Mouse (Mus musculus) CH12.LX (cell line): ENCODE measurements around the gene Agap1. TPM values are rescaled to one million over a fixed set of nuclear protein-coding genes. Genes with fewer than 3 reads are reported as not detected.

Source experiments
- DNase-seq: peaks from one replicate; pipeline ENCODE4 v3.0.0-alpha.2; 2013; ENCODE audit errors: extremely low read depth
- H3K27ac ChIP-seq: 2 replicates; pipeline ENCODE4 v1.5.1; 2012; ENCODE audit warnings: low read depth, mild to moderate bottlenecking, control low read depth, moderate library complexity; ENCODE audit not compliant: insufficient read depth
- H3K27me3 ChIP-seq: replicated peaks from 2 replicates; pipeline ENCODE3; 2012; ENCODE audit warnings: inconsistent platforms
- H3K36me3 ChIP-seq, 2 experiments: replicated peaks in 1 of 2; 2 replicates each; pipeline versions ENCODE3 to v1.6.1; 2012; ENCODE audit warnings: inconsistent platforms in 1 of 2, low read length in 1 of 2, mild to moderate bottlenecking in 1 of 2, mixed read lengths in 1 of 2, moderate library complexity in 1 of 2; ENCODE audit not compliant: control insufficient read depth in 1 of 2, insufficient read depth in 1 of 2
- H3K4me1 ChIP-seq, 2 experiments: 2 replicates each; pipeline ENCODE4 v1.6.1; 2012; ENCODE audit warnings: inconsistent platforms in 1 of 2, moderate library complexity in 1 of 2; ENCODE audit not compliant: insufficient read depth in 2 of 2, control insufficient read depth in 1 of 2
- H3K4me2 ChIP-seq: 2 replicates; pipeline ENCODE4 v1.6.1; 2012; ENCODE audit warnings: low read depth, mild to moderate bottlenecking, control low read depth; ENCODE audit not compliant: poor library complexity, insufficient read depth, severe bottlenecking
- H3K4me3 ChIP-seq, 3 experiments: fragments of 150-350 bp in 1 of 3; sonication (generic) in 1 of 3; replicated peaks in 1 of 3; 2 replicates each; pipeline versions ENCODE3 to v1.5.1; 2011 to 2012; ENCODE audit warnings: low read depth in 2 of 3, low read length in 2 of 3, mild to moderate bottlenecking in 2 of 3, moderate library complexity in 2 of 3, control low read depth in 1 of 3, improper control_type of control experiment in 1 of 3, inconsistent platforms in 1 of 3, mixed read lengths in 1 of 3; ENCODE audit not compliant: poor library complexity in 1 of 3
- H3K79me2 ChIP-seq: replicated peaks from 2 replicates; pipeline ENCODE4 v1.6.1; 2012; ENCODE audit warnings: mild to moderate bottlenecking, moderate library complexity; ENCODE audit not compliant: control insufficient read depth, poor library complexity, insufficient read depth, severe bottlenecking; ENCODE audit errors: extremely low read depth
- H3K9ac ChIP-seq: 2 replicates; pipeline ENCODE4 v1.6.1; 2012; ENCODE audit warnings: low read depth, mild to moderate bottlenecking, control low read depth, moderate library complexity; ENCODE audit not compliant: insufficient read depth
- H3K9me3 ChIP-seq: replicated peaks from 2 replicates; pipeline ENCODE3; 2012; ENCODE audit warnings: low read length, inconsistent platforms, mixed read lengths
- CHD1 ChIP-seq: IDR thresholded peaks from 2 replicates; pipeline ENCODE4 v1.6.1; 2012; ENCODE audit warnings: low read depth, low read length, improper control_type of control experiment, inconsistent platforms
- CHD2 ChIP-seq: IDR thresholded peaks from 2 replicates; pipeline ENCODE4 v1.6.1; 2011; ENCODE audit warnings: low read length, improper control_type of control experiment
- E2F4 ChIP-seq: IDR thresholded peaks from 2 replicates; pipeline ENCODE4 v1.6.1; 2011; ENCODE audit warnings: low read depth, low read length, improper control_type of control experiment; ENCODE audit not compliant: insufficient replicate concordance
- EP300 ChIP-seq: IDR thresholded peaks from 2 replicates; pipeline ENCODE4 v1.6.1; 2011; ENCODE audit warnings: low read length, improper control_type of control experiment
- ETS1 ChIP-seq: conservative IDR thresholded peaks from 2 replicates; pipeline ENCODE4 v1.6.1; 2012; ENCODE audit warnings: low read depth, mild to moderate bottlenecking, inconsistent platforms, low read length, improper control_type of control experiment, moderate library complexity
- IRF4 ChIP-seq: IDR thresholded peaks from 2 replicates; pipeline ENCODE4 v1.6.1; 2014; ENCODE audit warnings: low read depth, mild to moderate bottlenecking, inconsistent platforms, low read length, improper control_type of control experiment
- JUN ChIP-seq: IDR thresholded peaks from 2 replicates; pipeline ENCODE4 v1.6.1; 2011; ENCODE audit warnings: low read depth, mild to moderate bottlenecking, low read length, improper control_type of control experiment, moderate library complexity; ENCODE audit not compliant: insufficient read depth
- MAZ ChIP-seq: IDR thresholded peaks from 2 replicates; pipeline ENCODE4 v1.6.1; 2012; ENCODE audit warnings: low read depth, mild to moderate bottlenecking, inconsistent platforms, low read length, improper control_type of control experiment, moderate library complexity
- MYC ChIP-seq: IDR thresholded peaks from 2 replicates; pipeline ENCODE4 v1.6.1; 2011; ENCODE audit warnings: low read depth, mild to moderate bottlenecking, improper control_type of control experiment, low read length
- NELFE ChIP-seq: IDR thresholded peaks from 2 replicates; pipeline ENCODE4 v1.6.1; 2011; ENCODE audit warnings: low read depth, low read length, improper control_type of control experiment
- NRF1 ChIP-seq: IDR thresholded peaks from 2 replicates; pipeline ENCODE4 v1.6.1; 2014; ENCODE audit warnings: low read depth, mild to moderate bottlenecking, inconsistent platforms, low read length, improper control_type of control experiment, moderate library complexity
- POLR2AphosphoS2 ChIP-seq: IDR thresholded peaks from 2 replicates; pipeline ENCODE4 v1.6.1; 2011; ENCODE audit warnings: low read depth, low read length, improper control_type of control experiment
- RAD21 ChIP-seq: IDR thresholded peaks from 2 replicates; pipeline ENCODE4 v1.6.1; 2011; ENCODE audit warnings: low read depth, mild to moderate bottlenecking, low read length, improper control_type of control experiment, moderate library complexity
- TCF12 ChIP-seq: IDR thresholded peaks from 2 replicates; pipeline ENCODE4 v1.6.1; 2014; ENCODE audit warnings: low read depth, mild to moderate bottlenecking, inconsistent platforms, low read length, improper control_type of control experiment
- UBTF ChIP-seq: IDR thresholded peaks from 2 replicates; pipeline ENCODE4 v1.6.1; 2012; ENCODE audit warnings: low read depth, mild to moderate bottlenecking, inconsistent platforms, low read length, improper control_type of control experiment, moderate library complexity
- USF1 ChIP-seq: IDR thresholded peaks from 2 replicates; pipeline ENCODE4 v1.6.1; 2014; ENCODE audit warnings: low read depth, mild to moderate bottlenecking, inconsistent platforms, low read length, improper control_type of control experiment
- ZKSCAN1 ChIP-seq: IDR thresholded peaks from 2 replicates; pipeline ENCODE4 v1.6.1; 2012; ENCODE audit warnings: low read depth, inconsistent platforms, low read length, improper control_type of control experiment, borderline replicate concordance
- ZMIZ1 ChIP-seq: IDR thresholded peaks from 2 replicates; pipeline ENCODE4 v1.6.1; 2012; ENCODE audit warnings: low read depth, mild to moderate bottlenecking, inconsistent platforms, low read length, improper control_type of control experiment
- ZNF384 ChIP-seq: IDR thresholded peaks from 2 replicates; pipeline ENCODE4 v1.6.1; 2012; ENCODE audit warnings: low read depth, low read length, improper control_type of control experiment, inconsistent platforms
- dilution Hi-C: fragments of 300-500 bp; cut with MboI; formaldehyde crosslinking; loops from 2 replicates; pipeline ENCODE4 v1.14.3; 2020; ENCODE audit warnings: low sequenced_read_pairs; ENCODE audit not compliant: extremely low pct_unique_long_range_greater_than_20kb, extremely low pct_ligation_motif_present
- in situ Hi-C: fragments of 300-500 bp; cut with MboI; formaldehyde crosslinking; loops from 3 replicates; pipeline ENCODE4 v1.14.3; 2019; ENCODE audit warnings: low sequenced_read_pairs, low pct_ligation_motif_present, low pct_unique_long_range_greater_than_20kb, mixed read lengths
- polyA plus RNA-seq: library from polyadenylated mRNA; unstranded; fragments of >175 nt; gene quantifications from 2 replicates; pipeline ENCODE4 v1.2.1, GENCODE M21; 2012; ENCODE audit warnings: low read depth; ENCODE audit not compliant: insufficient read length
- total RNA-seq, 2 experiments: library from RNA; depleted of rRNA; stranded (reverse); fragments of 300-350 nt in 1 of 2; fragments of >200 nt in 1 of 2; gene quantifications; 2 replicates each; pipeline ENCODE4 v1.2.3; 2012 to 2014

Agap1 gene
- total and polyA plus RNA-seq, 3 experiments, result not detected

GRCm38 (mm10) chr1:89525825-89526224 is 71.2 kb downstream of the Agap1 start:
- TF ChIP-seq NRF1 (no peak), NELFE (no peak), MAZ (no peak)
- H3K9me3 ChIP-seq, result peaks cover 92% of the 10 kb centered on the region
- H3K27me3 ChIP-seq, result no peaks in the 10 kb centered on the region
- H3K79me2 ChIP-seq, result no peaks in the 10 kb centered on the region
- no peak for DNase-seq
- no peaks in the 10 kb centered on the region for H3K4me1 ChIP-seq
- no peaks in the 10 kb centered on the region for H3K36me3 ChIP-seq
- no peak overlapping the region for H3K4me3 ChIP-seq
- dilution Hi-C loops, result no loop called here
- H3K4me2 ChIP-seq, result no peak overlapping the region
- in situ Hi-C loops, result no loop called here
- H3K9ac ChIP-seq, result no peak overlapping the region
- no peak overlapping the region for H3K27ac ChIP-seq

- Histone ChIP-seq H3K27ac (no peak overlapping the region), H3K4me2 (no peak overlapping the region), H3K9ac (no peak overlapping the region), H3K4me3 (no peak overlapping the region), H3K36me3 (no peaks in the 10 kb centered on the region), H3K9me3 (peaks cover 89% of the 10 kb centered on the region), H3K27me3 (no peaks in the 10 kb centered on the region), H3K79me2 (no peaks in the 10 kb centered on the region), H3K4me1 (no peaks in the 10 kb centered on the region)
- TF ChIP-seq CHD1, result no peak
- no peak for TF ChIP-seq TCF12
- TF ChIP-seq ETS1, result no peak
- no peak for TF ChIP-seq EP300
- no peak for TF ChIP-seq E2F4
- no peak for TF ChIP-seq UBTF
- TF ChIP-seq MAZ, result no peak
- TF ChIP-seq RAD21, result no peak
- TF ChIP-seq NELFE, result no peak
- no peak for TF ChIP-seq ZNF384
- no peak for TF ChIP-seq JUN
- TF ChIP-seq MYC, result no peak
- TF ChIP-seq ZKSCAN1, result no peak
- TF ChIP-seq POLR2AphosphoS2, result no peak
- no peak for TF ChIP-seq ZMIZ1
- TF ChIP-seq USF1, result no peak
- no peak for TF ChIP-seq CHD2
- TF ChIP-seq IRF4, result no peak
- dilution Hi-C loops, result no loop called here
- DNase-seq, result no peak
- in situ Hi-C loops, result no loop called here
Observed at GRCm38 (mm10) chr1:89528671-89529276, 74.2 kb downstream of the Agap1 start.
